Mouse (Mus musculus): ENCODE data around the gene Chst10.

DNA sequence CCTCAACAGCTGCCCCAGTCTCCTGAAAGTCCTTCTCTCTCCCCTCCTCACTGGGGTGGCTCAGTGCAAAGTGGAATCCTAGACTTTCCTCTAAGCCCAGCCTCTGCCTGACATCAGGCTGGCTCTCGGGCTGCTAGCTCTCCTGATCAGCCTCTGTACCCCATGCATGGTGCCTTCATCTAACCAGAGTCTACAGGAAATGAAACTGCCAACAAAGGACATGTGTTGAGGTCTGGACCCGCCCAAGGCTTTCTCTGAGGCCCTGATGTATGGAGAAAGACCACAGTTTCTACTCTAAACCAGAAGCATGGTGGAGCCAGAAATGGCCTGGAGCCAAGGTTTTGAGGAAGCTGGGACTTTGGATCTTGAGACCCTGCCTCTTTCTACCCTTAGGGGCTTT lies 12.0 kb downstream of the Chst10 start:
- TF ChIP-seq CTCF (IDR thresholded peaks at IDR 0.05; ENCODE audit: extremely low read depth, insufficient read depth, insufficient read length, insufficient replicate concordance) (no peak), POLR2A (IDR thresholded peaks at IDR 0.05; ENCODE audit: low read depth, low read length) (no peak)

Measured in spleen, adult 2 months (tissue).